Mouse (Mus musculus) embryonic fibroblast, embryonic 13.5 days (primary cell): ENCODE data around the gene Cidec. TPM values are rescaled to one million over a fixed set of nuclear protein-coding genes. Genes with fewer than 3 reads are reported as not detected.
A peak's percentile ranks its signal among the peaks of the same experiment; 100 is the strongest.

Source experiments
- H3K27ac ChIP-seq: 2 replicates; pipeline ENCODE4 v1.5.1; 2012; ENCODE audit warnings: low read length, control low read depth, inconsistent platforms; ENCODE audit not compliant: insufficient read depth
- H3K4me1 ChIP-seq: 2 replicates; pipeline ENCODE4 v1.6.1; 2011; ENCODE audit warnings: low read length; ENCODE audit not compliant: control insufficient read depth, insufficient read depth
- H3K4me3 ChIP-seq: 2 replicates; pipeline ENCODE4 v1.5.1; 2011; ENCODE audit warnings: mild to moderate bottlenecking, control low read depth, low read length; ENCODE audit not compliant: insufficient read depth
- CTCF ChIP-seq: IDR thresholded peaks from 2 replicates; pipeline ENCODE4 v1.5.1; 2011; ENCODE audit warnings: mild to moderate bottlenecking, control low read depth, low read length, moderate library complexity, borderline replicate concordance; ENCODE audit not compliant: insufficient read depth
- POLR2A ChIP-seq: IDR thresholded peaks from 2 replicates; pipeline ENCODE4 v1.6.1; 2011; ENCODE audit warnings: low read depth, mild to moderate bottlenecking, control low read depth, low read length, moderate library complexity
- polyA plus RNA-seq: library from polyadenylated mRNA; stranded (reverse); fragments of >200 nt; gene quantifications from 2 replicates; pipeline ENCODE4 v1.2.4, GENCODE M21; 2011; ENCODE audit warnings: low read depth; ENCODE audit not compliant: missing spikeins, insufficient read length

Gene Cidec
- polyA plus RNA-seq, 1 experiment: not detected

GRCm38 (mm10) chr6:113430846-113431245 lies 4.7 kb downstream of the Cidec start:
- H3K4me1 ChIP-seq: no peaks in the 10 kb centered on the region
- H3K4me3 ChIP-seq: no peak overlapping the region
- TF ChIP-seq POLR2A: no peak
- no peak for TF ChIP-seq CTCF
- no peak overlapping the region for H3K27ac ChIP-seq

- TF ChIP-seq POLR2A (no peak), CTCF (no peak)
- Histone ChIP-seq H3K27ac (no peak overlapping the region), H3K4me1 (no peaks in the 10 kb centered on the region), H3K4me3 (no peak overlapping the region)
These were observed 5.6 kb downstream of the Cidec start for GRCm38 (mm10) chr6:113429965-113430364.

- H3K27ac ChIP-seq: no peak overlapping the region
These were observed 7.6 kb downstream of the Cidec start for GRCm38 (mm10) chr6:113428006-113428405.

GRCm38 (mm10) chr6:113427397-113427796 lies 8.2 kb downstream of the Cidec start:
- no peak overlapping the region for H3K27ac ChIP-seq
- TF ChIP-seq POLR2A: no peak
- peak; percentile 42; the same call in 1 of the 2 replicates for TF ChIP-seq CTCF
- H3K4me3 ChIP-seq: no peak overlapping the region
- no peaks in the 10 kb centered on the region for H3K4me1 ChIP-seq

More at GRCm38 (mm10) chr6:113428006-113428405, 7.6 kb downstream of the Cidec start:
- H3K4me1 ChIP-seq: no peaks in the 10 kb centered on the region
- no peak overlapping the region for H3K4me3 ChIP-seq
- no peak for TF ChIP-seq CTCF
- no peak for TF ChIP-seq POLR2A

- Histone ChIP-seq H3K4me3 (no peak overlapping the region), H3K4me1 (no peaks in the 10 kb centered on the region), H3K27ac (no peak overlapping the region)
- no peak for TF ChIP-seq POLR2A
- TF ChIP-seq CTCF: no peak
These were observed 8.9 kb downstream of the Cidec start for GRCm38 (mm10) chr6:113426696-113427095.

- TF ChIP-seq CTCF (no peak), POLR2A (no peak)
- Histone ChIP-seq H3K4me3 (no peak overlapping the region), H3K4me1 (no peaks in the 10 kb centered on the region), H3K27ac (no peak overlapping the region)
These were observed 11.4 kb downstream of the Cidec start for GRCm38 (mm10) chr6:113424187-113424586.

- Histone ChIP-seq H3K4me3 (no peak overlapping the region), H3K4me1 (no peaks in the 10 kb centered on the region), H3K27ac (no peak overlapping the region)
- TF ChIP-seq CTCF (no peak), POLR2A (no peak)
These were observed 12.6 kb downstream of the Cidec start for GRCm38 (mm10) chr6:113423000-113423399.

- Histone ChIP-seq H3K27ac (0 out of 2 replicates have a peak within 1 kb of the TSS, but pooled peaks have one; percentile 22), H3K4me1 (no peaks in the 10 kb centered on the region), H3K4me3 (peak within 1 kb of the TSS; percentile 63)
- TF ChIP-seq CTCF (no peak), POLR2A (peak; percentile 91)
These were observed 16.4 kb downstream of the Cidec start, which contains the start of gene Rpusd3 for GRCm38 (mm10) chr6:113419199-113419587. TSS of gene Rpusd3 (minus strand) at chr6:113419340.

GRCm38 (mm10) chr6:113418441-113419198 lies 16.9 kb downstream of the Cidec start:
- TF ChIP-seq POLR2A (no peak; the same call in 1 of the 2 replicates), CTCF (no peak)
- H3K4me3 ChIP-seq: peak overlapping the region; percentile 63
- H3K4me1 ChIP-seq: no peaks in the 10 kb centered on the region
- H3K27ac ChIP-seq: 0 out of 2 replicates have a peak overlapping the region, but pooled peaks have one; percentile 22

GRCm38 (mm10) chr6:113416416-113416815 lies 19.1 kb downstream of the Cidec start:
- TF ChIP-seq CTCF: no peak
- no peak for TF ChIP-seq POLR2A
- H3K4me3 ChIP-seq: no peak overlapping the region

GRCm38 (mm10) chr6:113410001-113410400 lies 25.6 kb downstream of the Cidec start:
- no peak for TF ChIP-seq CTCF
- no peak for TF ChIP-seq POLR2A
- H3K27ac ChIP-seq: no peak overlapping the region
- no peak overlapping the region for H3K4me3 ChIP-seq
- H3K4me1 ChIP-seq: no peaks in the 10 kb centered on the region

More at GRCm38 (mm10) chr6:113416416-113416815, 19.1 kb downstream of the Cidec start:
- no peak overlapping the region for H3K27ac ChIP-seq
- H3K4me1 ChIP-seq: no peaks in the 10 kb centered on the region
